Mouse (Mus musculus): ENCODE results near the gene Ak1.

Gene Ak1

GRCm38 (mm10) chr2:32621517-32621859 lies at the start of gene Ak1:
Ak1 (plus strand) TSS chr2:32621758.
- ATAC-seq (ENCODE audit: low TSS enrichment): no peak

DNA sequence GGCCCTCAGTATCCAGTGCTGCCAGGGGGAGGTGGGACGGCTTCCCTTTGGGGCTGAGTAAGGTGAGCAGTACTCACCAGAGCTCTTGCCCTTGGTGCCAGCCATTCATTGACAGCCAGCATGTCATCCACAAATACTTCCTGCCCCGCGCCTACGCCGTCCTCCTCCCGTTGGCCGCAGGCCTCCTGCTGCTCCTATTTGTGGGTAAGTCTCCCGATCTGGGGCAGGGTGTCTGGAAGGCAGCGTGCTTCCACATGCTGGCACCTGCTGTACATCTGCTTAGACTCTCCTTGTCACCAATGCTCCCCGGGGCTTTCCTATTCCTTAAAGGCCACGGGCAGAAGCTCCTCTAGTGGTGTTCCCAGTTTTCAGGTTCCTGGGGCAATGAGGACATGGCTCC lies 49.4 kb upstream of the Ak1 start:
- no peak for ATAC-seq (ENCODE audit: low TSS enrichment)

DNA sequence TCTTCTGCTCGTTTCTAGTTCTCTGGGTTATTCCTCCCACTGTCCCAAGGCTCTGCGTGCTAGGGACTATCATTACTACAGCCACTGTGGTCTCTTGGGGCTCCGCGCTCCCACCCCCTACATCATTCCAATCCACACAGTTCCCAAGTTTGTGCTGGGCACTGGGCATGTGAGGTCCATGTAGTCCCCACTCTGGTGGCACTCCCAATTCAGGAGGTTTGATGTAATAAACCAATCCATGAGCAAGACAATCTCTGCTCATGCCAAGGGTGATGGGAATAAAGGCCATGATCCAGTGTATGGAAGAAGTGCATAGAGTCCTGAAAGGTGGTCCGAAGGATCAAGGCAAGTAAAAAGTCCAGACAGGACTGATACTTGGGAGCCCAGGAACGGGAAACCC lies 47.1 kb upstream of the Ak1 start, which contains the start of gene Pip5kl1:
TSS of gene Pip5kl1 (plus strand) at position 301 of the 400 bp plus-strand sequence.
- ATAC-seq (ENCODE audit: low TSS enrichment): no peak

GRCm38 (mm10) chr2:32574901-32575585 lies 46.5 kb upstream of the Ak1 start:
- ATAC-seq (ENCODE audit: low TSS enrichment): peak; percentile 38

DNA sequence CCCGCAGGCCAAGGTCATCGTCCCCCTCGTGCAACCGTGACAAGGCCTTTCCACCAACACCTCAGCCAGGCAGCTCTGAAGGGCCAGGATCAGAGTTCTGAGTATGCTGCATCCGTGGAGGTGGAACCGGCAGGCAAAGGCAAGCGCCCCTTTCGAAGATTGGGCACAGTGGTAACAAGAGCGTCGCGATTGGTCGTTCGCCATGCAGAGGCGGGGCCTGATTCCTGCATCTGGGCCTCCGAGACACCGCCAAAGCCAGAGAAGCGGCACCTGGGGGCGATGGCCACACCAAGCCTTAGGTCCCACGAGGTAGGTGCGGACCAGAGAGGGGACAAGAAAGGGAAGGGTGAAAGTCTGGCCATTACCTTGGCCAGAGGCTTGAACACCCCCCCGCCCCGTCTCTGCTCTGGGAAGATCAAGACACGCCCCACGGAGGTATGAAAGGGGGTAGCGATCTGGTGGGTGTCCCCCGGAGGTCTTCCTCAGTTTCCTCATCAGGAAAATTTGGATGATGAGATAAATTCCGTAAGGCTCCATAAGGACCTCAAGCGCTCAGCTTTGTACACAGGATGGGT lies 45.9 kb upstream of the Ak1 start, which contains the start of gene 9430097D07Rik:
TSS of gene 9430097D07Rik (minus strand) at position 99 of the 575 bp plus-strand sequence.
- peak; percentile 69 for ATAC-seq (ENCODE audit: low TSS enrichment)

- ATAC-seq (ENCODE audit: low TSS enrichment): no peak
Observed at GRCm38 (mm10) chr2:32576532-32576931, 45.0 kb upstream of the Ak1 start.

DNA sequence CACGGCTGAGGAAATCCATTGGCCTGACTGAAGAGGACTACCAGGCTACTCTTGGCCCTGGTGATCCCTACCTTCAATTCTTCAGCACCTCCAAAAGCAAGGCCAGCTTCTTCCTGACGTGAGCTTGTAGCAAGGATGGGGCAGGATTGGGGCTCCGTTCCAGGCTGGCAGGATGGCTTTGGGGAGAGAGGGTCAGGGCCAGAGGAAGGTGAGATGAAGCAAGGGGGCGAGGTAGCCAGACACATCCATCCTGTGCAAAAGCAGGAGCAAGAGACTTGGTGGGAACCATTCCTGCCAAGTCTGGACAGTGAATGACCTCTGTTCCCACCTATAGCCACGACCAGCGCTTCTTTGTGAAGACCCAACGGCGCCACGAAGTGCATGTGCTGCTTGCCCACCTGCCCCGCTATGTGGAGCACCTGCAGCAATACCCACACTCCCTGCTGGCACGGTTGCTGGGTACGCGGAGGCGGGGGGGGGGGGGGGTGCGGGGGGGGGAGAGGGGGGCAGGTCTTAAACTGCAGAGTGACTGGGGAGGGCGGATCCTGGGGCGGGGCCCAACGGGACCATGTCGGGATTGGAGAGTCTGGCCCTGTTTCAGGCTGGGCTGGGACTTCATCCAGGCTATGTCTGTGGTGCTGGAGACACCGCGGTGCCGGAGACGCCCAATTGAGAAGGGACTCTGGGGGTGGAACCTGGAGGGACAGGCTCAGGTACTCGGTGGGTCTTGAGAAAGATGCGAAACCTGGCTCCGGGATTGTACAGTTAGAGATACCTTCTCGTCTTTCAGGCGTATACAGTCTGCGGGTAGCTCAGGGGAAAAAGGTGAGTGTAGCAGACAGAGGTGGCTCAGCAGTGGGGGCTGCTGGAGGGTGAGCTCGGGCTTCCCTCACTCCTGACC lies 43.2 kb upstream of the Ak1 start:
- no peak for ATAC-seq (ENCODE audit: low TSS enrichment)

GRCm38 (mm10) chr2:32581450-32582095 lies 40.0 kb upstream of the Ak1 start:
- peak; percentile 71 for ATAC-seq (ENCODE audit: low TSS enrichment)

- peak; percentile 44; the same call in 1 of the 2 replicates for ATAC-seq (ENCODE audit: low TSS enrichment)
Observed at GRCm38 (mm10) chr2:32582830-32583799, 38.4 kb upstream of the Ak1 start.

GRCm38 (mm10) chr2:32585149-32585714 lies 36.3 kb upstream of the Ak1 start:
- ATAC-seq (ENCODE audit: low TSS enrichment): no peak

- ATAC-seq (ENCODE audit: low TSS enrichment): peak; percentile 66
Observed at GRCm38 (mm10) chr2:32586871-32587351, 34.6 kb upstream of the Ak1 start, which contains the start of gene St6galnac4. St6galnac4 (plus strand) TSS chr2:32587095.

- ATAC-seq (ENCODE audit: low TSS enrichment): no peak
Observed at GRCm38 (mm10) chr2:32587731-32588321, 33.7 kb upstream of the Ak1 start.

- peak; percentile 44 for ATAC-seq (ENCODE audit: low TSS enrichment)
Observed at GRCm38 (mm10) chr2:32589213-32589795, 32.3 kb upstream of the Ak1 start.

GRCm38 (mm10) chr2:32590224-32590623 lies 31.3 kb upstream of the Ak1 start:
- no peak for ATAC-seq (ENCODE audit: low TSS enrichment)

GRCm38 (mm10) chr2:32591249-32591648 lies 30.3 kb upstream of the Ak1 start:
- no peak for ATAC-seq (ENCODE audit: low TSS enrichment)

- ATAC-seq (ENCODE audit: low TSS enrichment): no peak
Observed at GRCm38 (mm10) chr2:32596725-32597124, 24.8 kb upstream of the Ak1 start.

DNA sequence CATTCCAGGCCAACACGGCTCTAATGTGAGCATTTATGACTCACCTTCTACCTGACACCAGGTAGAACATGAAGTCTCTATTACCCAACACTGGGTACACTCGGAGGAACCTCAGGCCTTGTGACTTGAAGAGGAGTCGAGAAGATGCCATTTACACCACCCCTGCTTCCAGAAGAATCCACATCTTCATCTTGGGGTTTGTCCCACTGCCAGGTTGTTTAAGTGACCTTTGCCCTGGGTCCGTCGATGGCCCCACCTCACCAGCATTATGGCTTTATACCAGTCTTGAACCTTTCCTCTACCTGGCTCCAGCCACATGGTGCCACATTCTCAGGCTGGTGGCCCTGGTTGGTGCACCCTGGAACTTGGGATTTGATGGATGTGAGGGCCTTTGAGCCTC lies 24.3 kb upstream of the Ak1 start:
- ATAC-seq (ENCODE audit: low TSS enrichment): no peak

DNA sequence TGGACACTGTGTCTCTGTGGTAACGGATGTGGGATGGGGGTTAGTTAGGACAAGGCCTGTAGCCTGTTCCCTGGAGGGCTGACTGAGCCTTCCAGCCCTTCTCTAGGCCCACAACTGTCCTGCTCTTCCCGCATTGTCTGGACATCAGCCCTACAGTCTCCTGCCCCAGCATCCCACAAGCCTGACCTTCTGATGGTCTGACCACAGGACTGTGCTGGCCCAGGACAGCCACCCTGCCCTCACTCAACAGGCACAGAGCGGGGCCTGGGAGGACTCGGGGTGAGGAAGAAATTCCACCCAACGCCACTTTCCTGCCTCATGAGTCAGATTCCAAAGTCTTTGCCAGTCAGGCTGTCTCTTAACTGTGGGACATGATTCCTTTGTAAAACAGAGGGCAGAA lies 23.9 kb upstream of the Ak1 start:
- ATAC-seq (ENCODE audit: low TSS enrichment): no peak

DNA sequence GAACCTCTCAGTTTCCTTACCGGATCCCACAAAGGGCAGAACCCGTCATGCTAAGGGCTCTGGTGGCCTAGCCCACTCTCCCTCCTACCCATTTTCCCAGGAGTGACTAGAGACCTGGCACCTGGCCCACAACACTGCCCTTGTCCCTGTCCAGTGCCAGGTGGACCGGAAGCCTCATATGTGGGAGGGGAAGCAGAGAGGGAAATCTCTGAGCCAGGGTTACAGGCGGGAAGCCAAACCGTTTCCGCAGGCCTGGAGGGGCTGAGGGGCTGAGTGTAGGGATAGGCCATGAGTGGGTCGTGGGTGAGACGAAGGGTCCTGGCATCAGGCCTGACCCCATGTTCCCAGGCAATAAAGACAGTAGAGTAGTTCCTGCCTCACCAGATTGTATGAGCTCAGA lies 23.1 kb upstream of the Ak1 start:
- ATAC-seq (ENCODE audit: low TSS enrichment): no peak
